Mouse (Mus musculus) layer of hippocampus, adult 8-10 months (tissue): ENCODE measurements around the gene Dnah5. TPM values are rescaled to one million over a fixed set of nuclear protein-coding genes. Genes with fewer than 3 reads are reported as not detected.

ENCODE experiments used
- DNase-seq, 2 experiments: peaks; one replicate each; pipeline ENCODE4 v3.0.0; 2022; ENCODE audit warnings: low spot score in 2 of 2
- total RNA-seq, 4 experiments: library from RNA; stranded (reverse); gene quantifications; 2 replicates each; pipeline ENCODE4 v1.2.4; 2022

Dnah5 gene
- total RNA-seq: 1 to 10 TPM; 3.6 to 4.7 (median 4.0) TPM

DNA sequence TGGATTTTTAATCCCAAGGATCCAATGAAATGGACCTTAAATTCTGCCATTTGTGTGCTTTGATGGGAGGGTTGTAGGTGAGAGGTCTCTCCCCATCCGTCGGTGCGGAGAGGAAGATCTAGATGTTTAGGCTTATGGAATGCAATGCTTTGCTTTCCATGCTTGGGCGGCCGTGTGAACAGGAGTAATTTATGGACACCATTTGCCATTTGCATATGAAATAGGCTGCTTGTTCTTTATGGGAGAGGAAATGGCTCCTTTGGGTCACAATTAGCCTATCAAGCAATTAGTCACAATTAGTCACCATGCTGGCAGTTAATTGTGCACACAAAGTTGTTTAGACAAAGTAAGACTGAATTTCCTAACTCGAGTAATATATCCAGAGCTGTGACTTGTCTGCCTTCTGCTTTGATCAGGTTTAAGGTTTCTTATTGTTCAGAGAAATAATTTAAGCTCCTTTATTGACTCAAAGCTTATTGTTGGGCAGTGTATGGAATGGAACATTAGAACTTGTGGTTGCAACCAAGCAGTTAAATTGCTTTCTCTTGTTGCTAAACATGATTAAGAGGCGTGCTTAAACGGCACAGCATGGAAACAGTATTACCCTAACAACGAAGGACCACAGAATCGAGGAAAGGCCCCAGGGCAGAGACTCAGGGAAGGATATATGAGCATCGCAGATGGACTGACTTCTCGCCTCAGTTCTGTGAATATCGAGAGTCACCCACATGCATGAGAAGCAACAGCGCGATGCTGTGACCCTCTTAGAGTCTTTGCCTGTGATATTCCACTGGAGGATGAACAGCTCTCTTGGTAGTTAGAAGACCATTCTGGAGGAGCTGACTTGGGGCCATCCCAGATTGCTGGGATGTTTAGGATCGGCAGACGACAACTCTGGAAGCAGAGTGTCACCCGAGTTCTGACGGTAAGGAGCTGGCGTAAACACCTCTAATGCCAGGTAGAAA is at the start of gene Dnah5:
Gene Dnah5, plus strand, starts transcription at position 642 of the 965 bp plus-strand sequence.
- no peak for DNase-seq

DNA sequence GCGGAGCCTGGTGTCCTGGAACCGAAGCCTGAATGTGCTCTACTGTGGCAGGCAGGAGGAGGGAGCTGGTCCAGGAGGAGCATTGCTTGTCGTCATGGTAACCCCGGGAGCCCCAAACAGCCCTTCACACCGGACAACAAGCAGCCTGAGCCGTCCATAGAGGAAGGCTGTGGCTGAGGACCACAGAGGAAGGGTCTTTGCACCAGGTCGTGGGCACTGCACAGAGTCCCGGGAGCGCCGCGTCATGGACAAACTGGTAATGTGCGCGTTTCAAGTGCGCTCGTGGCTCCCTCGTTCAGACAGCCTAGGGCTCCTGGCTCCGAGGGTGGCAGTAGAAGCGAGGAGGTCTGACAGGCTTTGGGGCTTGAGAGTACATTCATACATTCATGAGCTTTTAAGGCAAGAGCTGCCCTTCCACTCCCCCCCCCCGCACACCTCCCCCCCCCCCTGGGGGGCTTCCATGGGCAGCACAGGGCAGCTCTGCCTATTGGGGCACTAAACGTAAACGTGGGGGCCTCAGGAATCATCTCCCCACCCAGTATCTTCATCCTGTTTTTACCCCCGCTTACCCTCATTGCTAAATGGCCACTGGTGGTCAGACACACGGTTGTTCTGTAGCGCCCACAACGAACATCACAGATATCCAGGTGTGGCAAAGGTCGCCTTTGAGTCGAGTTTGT is 48.6 kb upstream of the Dnah5 start:
- DNase-seq: peak; percentile 46 to 55

- DNase-seq: peak in 1 of 2 experiments; percentile 28
Observed at GRCm38 (mm10) chr15:28158771-28159489, 44.6 kb upstream of the Dnah5 start.

DNA sequence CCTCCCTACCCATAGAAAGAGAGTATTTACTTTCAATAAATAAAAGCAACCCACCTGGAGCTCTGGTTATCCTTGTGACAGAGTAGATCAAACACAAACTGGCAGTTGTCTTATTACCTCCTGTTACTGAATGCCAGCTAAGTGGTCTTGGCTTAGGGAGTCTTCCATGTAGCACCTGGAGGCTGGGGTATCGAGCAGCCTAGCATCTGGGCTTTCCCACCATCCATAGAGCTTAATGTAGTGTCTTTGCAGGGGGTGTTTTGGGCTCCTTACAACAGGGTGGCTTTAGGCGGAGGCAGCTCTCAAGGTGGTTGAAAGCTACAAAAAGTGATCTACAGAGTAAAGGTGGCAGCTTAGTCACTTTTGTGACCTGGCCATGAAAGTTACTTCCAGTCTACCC is 41.3 kb upstream of the Dnah5 start:
- no peak for DNase-seq

- no peak for DNase-seq
Observed at GRCm38 (mm10) chr15:28165234-28165633, 38.3 kb upstream of the Dnah5 start.

DNA sequence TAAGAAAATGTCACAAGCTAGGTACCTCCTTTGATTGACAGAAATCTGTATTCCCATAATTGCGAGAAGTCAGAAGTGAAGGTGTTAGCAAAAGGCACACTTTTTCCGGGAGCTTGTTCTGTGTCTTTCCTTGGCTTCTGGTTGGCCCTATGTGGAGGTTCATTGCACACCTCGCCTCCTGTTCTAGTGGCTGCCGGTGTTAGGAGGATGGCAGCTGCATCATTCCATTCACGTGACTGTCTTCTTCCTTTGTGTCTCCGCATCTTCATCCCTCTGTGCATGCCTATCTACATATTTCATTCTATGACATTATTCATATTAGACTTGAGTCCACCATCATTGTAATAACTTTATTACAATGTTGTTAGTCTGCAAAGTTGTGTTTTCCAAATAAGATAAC is 37.5 kb upstream of the Dnah5 start:
- DNase-seq: no peak

DNA sequence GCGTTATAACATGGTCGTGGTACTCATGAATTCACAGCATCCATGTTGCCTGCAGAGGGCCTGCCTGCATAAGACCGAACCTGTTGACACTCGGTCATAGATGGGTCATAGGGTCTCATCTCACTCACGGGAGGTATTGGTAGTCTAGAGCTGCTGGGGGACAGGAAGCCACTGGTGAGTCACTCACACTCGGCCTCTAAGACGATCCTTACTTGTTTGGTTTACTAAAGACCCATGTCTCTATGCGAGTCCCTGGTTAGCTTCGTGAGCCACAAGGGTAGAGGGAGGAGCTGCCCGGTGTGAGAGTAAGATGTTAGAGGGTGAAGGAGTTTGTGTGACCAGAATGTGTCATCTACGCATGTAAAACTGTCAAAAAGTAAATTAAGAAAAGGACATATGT is 24.6 kb upstream of the Dnah5 start:
- DNase-seq: no peak

DNA sequence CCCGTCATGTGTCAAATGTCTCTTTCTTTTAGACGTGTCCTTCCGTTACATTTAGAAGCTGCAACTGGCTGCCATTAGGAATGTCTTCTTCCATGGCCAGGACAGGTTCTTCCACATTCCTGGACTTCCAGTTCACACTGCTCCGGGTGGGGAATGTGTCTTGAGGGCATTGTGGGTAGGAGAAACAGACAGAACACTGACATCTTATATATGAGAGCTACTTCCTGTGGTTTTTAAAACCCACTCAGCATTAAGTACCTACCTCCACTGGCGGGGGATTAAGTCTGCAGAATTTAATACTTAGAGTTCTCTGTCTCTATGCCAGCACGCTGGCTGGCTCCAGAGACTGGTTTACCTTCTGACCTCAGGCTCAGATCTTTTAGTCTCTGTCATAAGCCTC is 24.0 kb upstream of the Dnah5 start:
- DNase-seq: no peak

DNA sequence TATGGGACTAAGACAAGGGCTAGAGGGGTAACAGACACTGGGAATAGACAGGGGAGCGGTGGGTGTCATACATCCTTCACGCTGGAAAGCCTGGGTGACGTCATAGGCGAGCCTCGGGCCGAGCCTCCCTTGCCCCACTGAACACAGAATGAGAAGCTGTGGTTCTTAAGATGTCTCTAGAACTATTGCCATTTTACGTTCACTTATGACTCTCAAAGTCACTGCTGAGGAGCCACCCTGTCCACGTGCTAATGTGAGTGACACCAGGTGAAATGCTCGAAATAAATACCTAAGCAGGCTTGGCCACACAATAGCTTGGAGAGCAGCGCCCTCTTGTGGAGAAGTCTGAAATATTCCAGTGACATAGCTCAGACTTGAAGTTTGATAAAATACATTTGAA is 21.7 kb upstream of the Dnah5 start:
- DNase-seq: peak; percentile 67 to 86

GRCm38 (mm10) chr15:28182567-28182966 is 21.0 kb upstream of the Dnah5 start:
- DNase-seq: no peak

DNA sequence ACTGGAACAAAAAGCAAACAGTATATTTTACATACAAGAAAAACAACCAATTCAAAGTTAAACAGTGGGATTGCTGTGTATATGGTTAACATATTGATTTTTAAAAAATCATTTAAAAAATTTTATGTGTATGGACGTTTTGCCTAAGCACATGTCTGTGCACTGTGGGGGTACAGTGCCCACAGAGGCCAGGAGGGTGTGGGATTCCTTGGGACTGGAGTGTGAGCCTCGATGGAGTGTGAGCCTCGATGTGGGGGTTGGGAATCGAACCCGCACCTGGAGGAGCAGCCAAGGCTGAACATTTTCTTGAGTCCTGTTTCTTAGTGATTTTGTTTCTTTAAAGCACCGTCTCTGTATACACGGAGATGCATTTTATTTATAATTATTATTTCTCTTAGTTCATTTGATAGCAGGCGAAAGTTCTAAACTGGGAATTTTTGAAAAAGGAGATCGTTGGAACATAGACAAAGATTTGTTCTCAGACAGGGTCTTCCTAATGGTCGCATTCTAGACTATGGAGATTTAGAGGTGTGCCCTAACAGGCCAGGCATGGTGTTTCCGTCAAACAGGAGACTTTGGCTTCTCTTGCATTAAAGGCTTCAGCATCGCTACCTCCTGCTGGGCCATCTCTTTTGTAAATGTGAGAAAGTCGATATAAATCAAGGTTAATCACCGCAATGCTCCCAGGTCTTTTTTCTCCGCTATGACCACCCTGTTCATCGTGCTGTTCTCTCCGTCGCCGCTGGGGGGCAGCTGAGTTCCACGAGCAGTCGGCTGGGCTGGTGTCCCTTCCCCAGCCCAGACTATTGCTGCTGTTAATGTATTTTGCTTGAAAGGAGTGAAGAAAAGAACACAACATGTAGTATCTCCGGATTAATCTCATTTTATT is 15.8 kb upstream of the Dnah5 start:
- DNase-seq: peak; percentile 17 to 74

- no peak for DNase-seq
Observed at GRCm38 (mm10) chr15:28188361-28189011, 15.1 kb upstream of the Dnah5 start.

DNA sequence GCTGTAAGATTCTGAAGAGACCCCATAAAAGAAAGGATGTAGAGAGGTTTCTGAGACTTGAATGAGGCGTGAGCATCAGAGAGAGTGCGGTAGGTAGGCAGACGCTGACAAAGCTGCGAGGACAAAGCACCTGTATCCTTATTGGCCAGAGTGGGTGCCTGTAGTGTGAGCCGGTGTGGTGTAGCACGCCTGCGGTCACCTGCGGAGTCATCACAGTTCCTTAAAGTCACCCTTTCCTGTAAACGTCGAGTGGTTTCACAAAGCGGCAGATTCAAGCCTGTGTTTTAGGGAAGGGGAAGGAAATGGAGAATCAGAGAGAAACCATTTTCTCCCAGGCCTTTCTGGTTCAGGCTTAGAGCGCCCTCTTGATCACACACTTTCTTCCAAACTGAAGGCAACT is 13.9 kb upstream of the Dnah5 start:
- no peak for DNase-seq

- no peak for DNase-seq
Observed at GRCm38 (mm10) chr15:28198609-28199008, 4.9 kb upstream of the Dnah5 start.

DNA sequence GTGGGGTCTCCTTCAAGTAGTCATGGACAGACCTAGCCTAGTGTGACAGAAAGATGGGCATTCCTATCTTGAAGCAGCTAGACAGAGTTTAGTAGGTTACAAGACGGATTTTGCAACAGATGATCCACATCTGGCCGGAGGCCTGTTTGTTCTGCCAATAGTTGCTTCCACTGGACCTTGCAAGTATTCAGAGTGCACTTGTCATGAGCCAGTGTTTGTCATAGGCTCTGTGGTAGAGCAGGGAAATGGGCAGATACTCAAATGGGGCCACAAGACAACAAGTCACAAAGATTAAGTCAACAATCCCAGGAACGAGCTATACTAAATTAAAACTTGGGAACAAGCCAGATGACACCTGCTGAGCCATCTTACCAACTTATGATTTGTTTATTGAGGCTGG is 1.1 kb downstream of the Dnah5 start:
- no peak for DNase-seq

DNA sequence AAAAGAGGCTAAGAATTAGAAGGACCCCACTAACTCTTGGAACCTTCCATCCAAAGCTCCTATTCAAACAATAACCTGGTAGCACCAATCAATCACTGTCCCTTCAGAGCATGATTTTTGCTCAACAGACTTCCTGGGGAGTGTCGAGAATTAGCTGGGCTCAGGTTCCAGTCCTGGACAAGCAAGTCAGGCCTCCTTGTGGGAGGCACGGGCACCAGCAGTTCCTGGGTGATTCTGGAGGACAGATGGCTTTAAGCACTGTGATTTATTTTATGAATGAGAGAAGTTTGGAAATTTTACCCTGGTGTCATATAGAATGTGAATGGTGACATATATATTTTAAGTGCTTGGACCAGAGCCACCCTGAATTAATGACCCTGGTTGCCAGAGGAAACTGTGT is 4.0 kb downstream of the Dnah5 start:
- no peak for DNase-seq

DNA sequence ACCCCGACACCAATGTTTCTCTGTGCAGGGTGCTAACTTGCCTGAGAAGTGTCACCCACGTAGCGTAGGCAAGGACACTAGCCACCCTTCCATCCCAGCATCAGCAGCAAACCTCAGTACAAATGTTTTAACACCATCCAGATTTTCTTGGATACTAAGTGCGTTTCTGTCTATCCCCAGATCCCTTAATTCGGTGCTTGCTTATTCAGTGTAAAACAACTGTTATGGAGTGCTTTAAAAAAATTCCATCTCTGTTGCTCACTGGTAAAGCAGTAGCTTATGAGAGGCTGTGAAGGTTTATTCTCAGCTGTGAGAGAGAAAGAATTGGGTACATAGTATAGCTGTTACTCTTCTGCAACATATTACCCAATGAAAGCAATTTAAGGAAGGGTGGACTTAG is 9.5 kb downstream of the Dnah5 start:
- no peak for DNase-seq

GRCm38 (mm10) chr15:28216358-28216757 is 12.8 kb downstream of the Dnah5 start:
- no peak for DNase-seq

GRCm38 (mm10) chr15:28227316-28227715 is 23.8 kb downstream of the Dnah5 start:
- DNase-seq: no peak

DNA sequence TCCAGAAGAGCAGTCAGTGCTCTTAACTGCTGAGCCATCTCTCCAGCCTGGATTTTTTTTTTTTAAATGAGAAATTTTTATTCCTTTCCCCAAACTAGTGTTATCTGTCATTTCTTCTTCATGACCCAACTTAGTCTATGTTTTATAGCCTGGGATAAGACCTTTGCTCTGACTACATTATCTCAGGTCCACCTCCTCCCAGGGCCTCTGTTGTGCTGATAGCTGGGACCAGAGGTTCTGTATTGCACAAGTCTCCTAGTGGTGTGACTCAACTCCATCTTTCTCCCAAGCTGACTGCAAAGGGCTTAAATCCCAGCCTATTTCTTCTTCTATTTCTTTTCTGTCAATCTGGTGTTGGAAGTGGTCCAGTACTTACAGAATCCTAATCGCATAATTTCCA is 56.7 kb downstream of the Dnah5 start:
- no peak for DNase-seq
